Mouse (Mus musculus): ENCODE results near the gene Pawr. TPM values are rescaled to one million over a fixed set of nuclear protein-coding genes. Genes with fewer than 3 reads are reported as not detected.
"Not testable (repeated sequence)": the region's sequence is repeated elsewhere in the genome, so short reads cannot be mapped to it uniquely, and the experiment has no call there.

Pawr gene
- polyA plus RNA-seq, 1 experiment from 2014 or later: 12.6 TPM

- 89% methylated on average over 12 of the region's 12 CpGs for WGBS
- peaks cover 8% of the 10 kb centered on the region for H3K4me1 ChIP-seq
- no peaks in the 10 kb centered on the region for H3K27me3 ChIP-seq (ENCODE audit: low read depth, poor library complexity, severe bottlenecking)
- no peak overlapping the region for H3K4me3 ChIP-seq
- no peaks in the 10 kb centered on the region for H3K9me3 ChIP-seq (replicated peaks)
- H3K27ac ChIP-seq (replicated peaks): no peak overlapping the region
- DNase-seq (ENCODE audit: low spot score): no peak
- H3K36me3 ChIP-seq: peaks cover 14% of the 10 kb centered on the region; the same call in 1 of the 2 replicates
Observed at GRCm38 (mm10) chr10:108406798-108407754, 75.2 kb downstream of the Pawr start.

GRCm38 (mm10) chr10:108408025-108408424 is 76.1 kb downstream of the Pawr start:
- Histone ChIP-seq H3K4me1 (peaks cover 8% of the 10 kb centered on the region), H3K4me3 (no peak overlapping the region), H3K36me3 (peaks cover 18% of the 10 kb centered on the region), H3K27me3 (ENCODE audit: low read depth, poor library complexity, severe bottlenecking) (no peaks in the 10 kb centered on the region), H3K9me3 (replicated peaks) (no peaks in the 10 kb centered on the region), H3K27ac (replicated peaks) (no peak overlapping the region)
- no peak for DNase-seq (ENCODE audit: low spot score)
- 83% methylated on average over 5 of the region's 5 CpGs for WGBS

GRCm38 (mm10) chr10:108408437-108408836 is 76.5 kb downstream of the Pawr start:
- peaks cover 18% of the 10 kb centered on the region for H3K36me3 ChIP-seq
- peaks cover 8% of the 10 kb centered on the region for H3K4me1 ChIP-seq
- H3K27me3 ChIP-seq (ENCODE audit: low read depth, poor library complexity, severe bottlenecking): no peaks in the 10 kb centered on the region
- H3K27ac ChIP-seq (replicated peaks): no peak overlapping the region
- no peaks in the 10 kb centered on the region for H3K9me3 ChIP-seq (replicated peaks)
- H3K4me3 ChIP-seq: no peak overlapping the region
- no peak for DNase-seq (ENCODE audit: low spot score)
- WGBS: 89% methylated on average over 6 of the region's 6 CpGs

GRCm38 (mm10) chr10:108408986-108409385 is 77.1 kb downstream of the Pawr start:
- peaks cover 21% of the 10 kb centered on the region for H3K36me3 ChIP-seq
- no peak for DNase-seq (ENCODE audit: low spot score)
- H3K27me3 ChIP-seq (ENCODE audit: low read depth, poor library complexity, severe bottlenecking): no peaks in the 10 kb centered on the region
- no peak overlapping the region for H3K27ac ChIP-seq (replicated peaks)
- 87% methylated on average over 6 of the region's 6 CpGs for WGBS
- H3K4me3 ChIP-seq: no peak overlapping the region
- peaks cover 8% of the 10 kb centered on the region for H3K4me1 ChIP-seq
- no peaks in the 10 kb centered on the region for H3K9me3 ChIP-seq (replicated peaks)

GRCm38 (mm10) chr10:108409529-108409928 is 77.6 kb downstream of the Pawr start:
- Histone ChIP-seq H3K9me3 (replicated peaks) (no peaks in the 10 kb centered on the region), H3K4me1 (peaks cover 7% of the 10 kb centered on the region), H3K27ac (replicated peaks) (no peak overlapping the region), H3K4me3 (no peak overlapping the region), H3K36me3 (peaks cover 21% of the 10 kb centered on the region), H3K27me3 (ENCODE audit: low read depth, poor library complexity, severe bottlenecking) (no peaks in the 10 kb centered on the region)
- DNase-seq (ENCODE audit: low spot score): no peak
- WGBS: 95% methylated on average over 6 of the region's 6 CpGs

GRCm38 (mm10) chr10:108414936-108415635 is 83.2 kb downstream of the Pawr start:
- 92% methylated on average over 14 of the region's 14 CpGs for WGBS
- no peaks in the 10 kb centered on the region for H3K27me3 ChIP-seq (ENCODE audit: low read depth, poor library complexity, severe bottlenecking)
- no peaks in the 10 kb centered on the region for H3K9me3 ChIP-seq (replicated peaks)
- no peak overlapping the region for H3K4me3 ChIP-seq
- peaks cover 27% of the 10 kb centered on the region for H3K36me3 ChIP-seq
- no peak overlapping the region for H3K27ac ChIP-seq (replicated peaks)
- H3K4me1 ChIP-seq: no peaks in the 10 kb centered on the region
- DNase-seq (ENCODE audit: low spot score): no peak

- Histone ChIP-seq H3K27ac (replicated peaks) (no peak overlapping the region), H3K4me3 (no peak overlapping the region), H3K36me3 (peaks cover 15% of the 10 kb centered on the region), H3K27me3 (ENCODE audit: low read depth, poor library complexity, severe bottlenecking) (no peaks in the 10 kb centered on the region), H3K9me3 (replicated peaks) (no peaks in the 10 kb centered on the region), H3K4me1 (no peaks in the 10 kb centered on the region)
- no peak for DNase-seq (ENCODE audit: low spot score)
- WGBS: 85% methylated on average over 5 of the region's 5 CpGs
Observed at GRCm38 (mm10) chr10:108417448-108417847, 85.5 kb downstream of the Pawr start.

GRCm38 (mm10) chr10:108430553-108430952 is 98.6 kb downstream of the Pawr start:
- WGBS: 89% methylated on average over 10 of the region's 10 CpGs
- H3K9me3 ChIP-seq (replicated peaks): no peaks in the 10 kb centered on the region
- no peak overlapping the region for H3K4me3 ChIP-seq
- no peaks in the 10 kb centered on the region for H3K36me3 ChIP-seq
- peaks cover 35% of the 10 kb centered on the region for H3K4me1 ChIP-seq
- no peaks in the 10 kb centered on the region for H3K27me3 ChIP-seq (ENCODE audit: low read depth, poor library complexity, severe bottlenecking)
- H3K27ac ChIP-seq (replicated peaks): no peak overlapping the region
- DNase-seq (ENCODE audit: low spot score): no peak

- DNase-seq (ENCODE audit: low spot score): no peak
- no peaks in the 10 kb centered on the region for H3K9me3 ChIP-seq (replicated peaks)
- H3K27me3 ChIP-seq (ENCODE audit: low read depth, poor library complexity, severe bottlenecking): no peaks in the 10 kb centered on the region
- 15% methylated on average over 10 of the region's 10 CpGs for WGBS
- peak overlapping the region; percentile 30; the same call in 1 of the 2 replicates for H3K27ac ChIP-seq (replicated peaks)
- H3K4me1 ChIP-seq: peaks cover 45% of the 10 kb centered on the region
- H3K4me3 ChIP-seq: no peak overlapping the region
- H3K36me3 ChIP-seq: no peaks in the 10 kb centered on the region
Observed at GRCm38 (mm10) chr10:108432194-108432593, 100.3 kb downstream of the Pawr start.

- no peaks in the 10 kb centered on the region for H3K27me3 ChIP-seq (ENCODE audit: low read depth, poor library complexity, severe bottlenecking)
- no peak overlapping the region; the same call in 1 of the 2 replicates for H3K27ac ChIP-seq (replicated peaks)
- no peaks in the 10 kb centered on the region for H3K9me3 ChIP-seq (replicated peaks)
- H3K4me1 ChIP-seq: peaks cover 45% of the 10 kb centered on the region
- peak overlapping the region; percentile 21 for H3K4me3 ChIP-seq
- peak; percentile 37 for DNase-seq (ENCODE audit: low spot score)
- H3K36me3 ChIP-seq: no peaks in the 10 kb centered on the region
- whole genome bisulfite sequencing: 11% methylated on average over 15 of the region's 15 CpGs
Observed at GRCm38 (mm10) chr10:108433976-108434375, 102.1 kb downstream of the Pawr start.

- peaks cover 45% of the 10 kb centered on the region for H3K4me1 ChIP-seq
- no peaks in the 10 kb centered on the region for H3K9me3 ChIP-seq (replicated peaks)
- DNase-seq (ENCODE audit: low spot score): no peak
- H3K4me3 ChIP-seq: no peak overlapping the region
- H3K27ac ChIP-seq (replicated peaks): no peak overlapping the region
- WGBS: 29% methylated on average over 5 of the region's 5 CpGs
- no peaks in the 10 kb centered on the region for H3K36me3 ChIP-seq
- H3K27me3 ChIP-seq (ENCODE audit: low read depth, poor library complexity, severe bottlenecking): no peaks in the 10 kb centered on the region
Observed at GRCm38 (mm10) chr10:108435616-108436015, 103.7 kb downstream of the Pawr start.

GRCm38 (mm10) chr10:108436365-108436764 is 104.4 kb downstream of the Pawr start:
- no peak for DNase-seq (ENCODE audit: low spot score)
- Histone ChIP-seq H3K4me3 (no peak overlapping the region), H3K4me1 (peaks cover 44% of the 10 kb centered on the region), H3K27ac (replicated peaks) (no peak overlapping the region), H3K36me3 (no peaks in the 10 kb centered on the region), H3K9me3 (replicated peaks) (no peaks in the 10 kb centered on the region), H3K27me3 (ENCODE audit: low read depth, poor library complexity, severe bottlenecking) (no peaks in the 10 kb centered on the region)
- WGBS: 49% methylated on average over 8 of the region's 8 CpGs

- not testable (repeated sequence) for H3K4me3 ChIP-seq; H3K27ac ChIP-seq (replicated peaks); H3K27me3 ChIP-seq (ENCODE audit: low read depth, poor library complexity, severe bottlenecking); DNase-seq (ENCODE audit: low spot score); H3K9me3 ChIP-seq (replicated peaks); H3K36me3 ChIP-seq
- WGBS: 97% methylated on average over 5 of the region's 5 CpGs
- peaks cover 20% of the 10 kb centered on the region for H3K4me1 ChIP-seq
Observed at GRCm38 (mm10) chr10:108440251-108440650, 108.3 kb downstream of the Pawr start.
